Mouse (Mus musculus) G1E (cell line): ENCODE measurements at regions not wholly inside any gene's neighbourhood (a gene's known extent, or its start where the extent isn't known, plus 50 kb on each side); places are given as distances from the start of the nearest gene placed in this dataset.

Experiments
- CTCF ChIP-seq: IDR thresholded peaks from 2 replicates; pipeline ENCODE4 v1.5.1; 2012; ENCODE audit warnings: low read depth, low read length, inconsistent platforms, mixed read lengths
- GATA2 ChIP-seq: IDR thresholded peaks from 2 replicates; pipeline ENCODE4 v1.6.1; 2012; ENCODE audit warnings: low read depth, low read length, inconsistent platforms, borderline replicate concordance
- TAL1 ChIP-seq: conservative IDR thresholded peaks from 2 replicates; pipeline ENCODE4 v1.6.1; 2012; ENCODE audit warnings: low read depth, low read length, inconsistent platforms, mixed read lengths

- TF ChIP-seq TAL1 (no peak), GATA2 (no peak), CTCF (no peak)
These were observed 156.7 kb upstream of the Il12b start for GRCm38 (mm10) chr11:44243184-44243583.
